Mouse (Mus musculus): ENCODE measurements at regions not wholly inside any gene's neighbourhood (a gene's known extent, or its start where the extent isn't known, plus 50 kb on each side); places are given as distances from the start of the nearest gene placed in this dataset.

- 86% methylated on average over 4 of the region's 4 CpGs for WGBS
- ATAC-seq (no peak), DNase-seq (ENCODE audit: low spot score) (no peak)
- Histone ChIP-seq H3K9ac (ENCODE audit: low read length) (no peak overlapping the region), H3K27me3 (replicated peaks; ENCODE audit: control insufficient read depth, insufficient read depth, low read length) (no peaks in the 10 kb centered on the region), H3K36me3 (ENCODE audit: control insufficient read depth, insufficient read depth, low read length) (no peaks in the 10 kb centered on the region), H3K9me3 (replicated peaks; ENCODE audit: control insufficient read depth, low read length) (no peaks in the 10 kb centered on the region), H3K4me1 (ENCODE audit: control insufficient read depth, insufficient read depth, low read length) (no peaks in the 10 kb centered on the region), H3K4me2 (ENCODE audit: low read length) (no peak overlapping the region), H3K4me3 (ENCODE audit: low read depth, low read length) (no peak overlapping the region), H3K27ac (ENCODE audit: low read depth, low read length) (no peak overlapping the region)
Measured at GRCm38 (mm10) chr6:135662801-135663537, 300.6 kb downstream of the Emp1 start.

Measured in forebrain, embryonic 14.5 days (tissue).